Mouse (Mus musculus) ES-Bruce4 (cell line): ENCODE results near the gene Fzd2.

Source experiments
- CTCF ChIP-seq: IDR thresholded peaks from one replicate; pipeline ENCODE4 v1.8.1; 2011; ENCODE audit warnings: low read depth, low read length
- EP300 ChIP-seq: IDR thresholded peaks from 2 replicates; pipeline ENCODE4 v1.6.1; 2011; ENCODE audit warnings: low read depth, low read length; ENCODE audit not compliant: insufficient read depth
- POLR2A ChIP-seq: IDR thresholded peaks from one replicate; pipeline ENCODE4 v1.8.1; 2011; ENCODE audit warnings: low read length; ENCODE audit not compliant: insufficient read depth

- TF ChIP-seq CTCF (no peak), EP300 (no peak), POLR2A (no peak)
Measured at GRCm38 (mm10) chr11:102632725-102633124, 28.5 kb downstream of the Fzd2 start.
